Mouse (Mus musculus) forebrain, embryonic 10.5 days (tissue): ENCODE measurements around the gene Ovgp1. TPM values are rescaled to one million over a fixed set of nuclear protein-coding genes. Genes with fewer than 3 reads are reported as not detected.
"Not testable (repeated sequence)": the region's sequence is repeated elsewhere in the genome, so short reads cannot be mapped to it uniquely, and the experiment has no call there.

Source experiments
- DNase-seq: peaks from one replicate; pipeline ENCODE4 v3.0.0-alpha.2; 2017; ENCODE audit warnings: low spot score; ENCODE audit errors: extremely low spot score
- H3K27ac ChIP-seq: fragments of 300-500 bp; sonication (generic); 2 replicates; pipeline ENCODE4 v1.5.1; 2016; ENCODE audit warnings: mild to moderate bottlenecking
- H3K27me3 ChIP-seq: fragments of 300-500 bp; sonication (generic); 2 replicates; pipeline ENCODE4 v1.6.1; 2016; ENCODE audit warnings: mild to moderate bottlenecking; ENCODE audit not compliant: poor library complexity, severe bottlenecking
- H3K36me3 ChIP-seq: fragments of 300-500 bp; sonication (generic); replicated peaks from 2 replicates; pipeline ENCODE4 v1.6.1; 2016; ENCODE audit warnings: mild to moderate bottlenecking, moderate library complexity
- H3K4me1 ChIP-seq: fragments of 300-500 bp; sonication (generic); 2 replicates; pipeline ENCODE4 v1.6.1; 2016
- H3K4me3 ChIP-seq: fragments of 300-500 bp; sonication (generic); 2 replicates; pipeline ENCODE4 v1.5.1; 2016; ENCODE audit warnings: mild to moderate bottlenecking, moderate library complexity
- H3K9me3 ChIP-seq: fragments of 300-500 bp; sonication (generic); 2 replicates; pipeline ENCODE4 v1.6.1; 2016; ENCODE audit warnings: mild to moderate bottlenecking, moderate library complexity
- WGBS: fragments of 180-500 bp; shearing (Covaris S2); methylation state at CpG from one replicate; pipeline ENCODE4 v1.1.7; 2016; 5-methylcytosine and 5-hydroxymethylcytosine counted together
- polyA plus RNA-seq: library from polyadenylated mRNA; unstranded; fragments of >200 nt; fragmentation: Nextera tagmentation; extraction: Ambion mirVana; gene quantifications from 2 replicates; pipeline ENCODE4 v1.2.1, GENCODE M21; 2016

Gene Ovgp1
- polyA plus RNA-seq, 1 experiment from 2014 or later: 2.4 TPM

DNA sequence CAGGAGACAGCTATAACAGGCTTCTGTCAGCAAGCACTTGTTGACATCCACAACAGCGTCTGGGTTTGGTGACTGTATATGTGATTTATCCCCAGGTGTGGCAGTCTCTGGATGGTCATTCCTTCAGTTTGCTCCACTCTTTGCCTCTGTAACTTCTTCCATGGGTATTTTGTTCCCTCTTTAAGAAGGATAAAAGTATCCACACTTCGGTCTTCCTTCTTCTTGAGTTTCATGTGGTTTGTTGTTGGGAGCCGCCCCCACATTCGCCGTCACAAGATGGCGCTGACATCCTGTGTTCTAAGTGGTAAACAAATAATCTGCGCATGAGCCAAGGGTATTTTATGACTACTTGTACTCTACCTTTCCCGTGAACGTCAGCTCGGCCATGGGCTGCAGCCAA lies 29.8 kb downstream of the Ovgp1 start:
- 70% methylated on average over 10 of the region's 10 CpGs for WGBS
- not testable (repeated sequence) for H3K4me3 ChIP-seq, H3K36me3 ChIP-seq, H3K27me3 ChIP-seq, H3K9me3 ChIP-seq, DNase-seq, H3K27ac ChIP-seq
- peaks cover 17% of the 10 kb centered on the region for H3K4me1 ChIP-seq

DNA sequence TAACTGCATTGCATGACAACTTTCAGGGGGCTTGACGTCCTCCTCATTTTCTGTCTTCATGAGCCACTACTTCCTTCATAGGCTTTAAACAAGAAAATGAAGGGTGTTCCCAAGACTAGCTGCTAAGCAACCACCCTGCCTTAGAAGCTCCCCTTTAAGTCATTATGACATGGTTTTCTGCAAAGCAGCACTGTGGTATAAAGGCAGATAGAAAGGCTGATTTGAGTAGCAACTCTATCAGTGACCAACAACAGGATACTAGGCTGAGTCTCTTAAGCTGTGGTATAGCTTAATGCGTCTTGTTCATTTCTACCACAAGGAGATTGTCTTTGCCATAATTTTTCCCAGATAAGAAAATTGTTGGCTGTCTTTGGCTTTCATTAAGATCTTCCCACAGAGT lies 41.0 kb downstream of the Ovgp1 start, which contains the start of gene Pifo:
Pifo (minus strand) TSS at position 101 of the 400 bp plus-strand sequence.
- Histone ChIP-seq H3K36me3 (no peaks in the 10 kb centered on the region), H3K4me1 (no peaks in the 10 kb centered on the region), H3K9me3 (no peaks in the 10 kb centered on the region), H3K27me3 (no peaks in the 10 kb centered on the region), H3K27ac (no peak within 1 kb of the TSS), H3K4me3 (no peak within 1 kb of the TSS)
- WGBS: 89% methylated on average over 2 of the region's 2 CpGs
- DNase-seq: no peak

DNA sequence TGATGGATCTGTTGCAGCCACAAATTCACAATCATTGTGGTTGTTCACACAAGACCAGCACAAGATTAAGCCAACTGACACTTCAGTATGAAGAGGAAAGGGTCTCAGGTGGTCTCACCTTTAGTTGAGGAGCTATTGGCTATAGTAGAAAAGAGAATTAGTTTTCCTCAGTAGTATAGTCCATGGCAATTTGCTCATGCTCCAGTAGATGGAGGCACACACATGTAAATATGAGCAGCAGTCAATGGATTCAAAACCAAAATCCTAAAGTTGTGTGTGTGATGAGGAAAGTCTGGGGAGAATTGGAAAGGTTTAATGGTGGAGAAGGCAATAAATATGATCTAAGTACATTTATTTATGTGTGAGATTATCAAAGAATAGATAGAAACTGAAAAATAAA lies 48.3 kb downstream of the Ovgp1 start:
- Histone ChIP-seq H3K4me1 (no peaks in the 10 kb centered on the region), H3K4me3 (no peak overlapping the region), H3K27ac (no peak overlapping the region), H3K36me3 (no peaks in the 10 kb centered on the region), H3K9me3 (no peaks in the 10 kb centered on the region), H3K27me3 (no peaks in the 10 kb centered on the region)
- no peak for DNase-seq

DNA sequence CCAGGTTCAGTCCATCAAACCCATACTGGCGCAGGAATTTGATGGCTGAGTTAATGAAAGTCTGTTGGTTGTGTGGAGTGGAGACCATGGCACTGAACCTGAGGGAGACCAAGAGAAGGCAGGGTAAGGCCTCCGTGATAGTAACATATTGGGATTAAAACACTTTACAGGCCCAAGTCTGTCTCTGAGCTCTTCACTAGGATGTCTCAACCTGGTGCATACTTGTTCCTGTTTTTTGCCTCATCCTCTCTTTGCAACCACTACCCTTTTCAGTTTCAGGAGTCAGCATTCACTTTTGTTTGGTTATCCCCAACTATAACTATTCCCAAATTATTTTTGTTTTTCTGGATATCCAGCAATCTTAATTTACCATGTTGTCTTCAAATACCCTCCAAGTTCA lies 50.6 kb downstream of the Ovgp1 start:
- DNase-seq: no peak
- 85% methylated on average over 2 of the region's 2 CpGs for WGBS
- Histone ChIP-seq H3K27ac (no peak overlapping the region), H3K36me3 (no peaks in the 10 kb centered on the region), H3K4me3 (no peak overlapping the region), H3K27me3 (no peaks in the 10 kb centered on the region), H3K9me3 (no peaks in the 10 kb centered on the region), H3K4me1 (no peaks in the 10 kb centered on the region)

DNA sequence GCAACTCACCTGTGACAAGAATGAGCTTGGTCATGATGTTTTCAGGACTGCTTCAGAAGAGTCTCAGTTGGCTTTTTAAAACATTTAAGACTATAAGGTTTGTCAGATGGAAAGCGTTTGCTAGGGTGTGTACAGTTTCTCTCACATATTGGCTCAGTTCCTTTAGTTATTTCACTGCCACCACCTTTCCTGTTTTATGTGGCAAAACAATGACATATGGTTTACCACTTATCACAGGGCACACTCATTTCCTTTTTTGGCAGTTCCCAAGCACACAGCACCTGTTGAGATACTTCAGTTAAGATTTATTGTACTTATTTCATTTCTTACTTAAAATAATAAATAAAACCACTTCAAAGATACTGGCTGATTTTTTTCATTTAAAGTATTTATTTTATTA lies 59.3 kb downstream of the Ovgp1 start, which contains the start of gene Chil5:
Chil5 (minus strand) TSS at position 34 of the 400 bp plus-strand sequence.
- no peak within 1 kb of the TSS for H3K4me3 ChIP-seq
- no peak for DNase-seq

More for the DNA sequence above, 59.3 kb downstream of the Ovgp1 start, which contains the start of gene Chil5:
- Histone ChIP-seq H3K27me3 (no peaks in the 10 kb centered on the region), H3K27ac (no peak within 1 kb of the TSS), H3K36me3 (no peaks in the 10 kb centered on the region), H3K4me1 (no peaks in the 10 kb centered on the region), H3K9me3 (no peaks in the 10 kb centered on the region)
- WGBS: 87% methylated on average over 1 of the region's 1 CpGs

Other genes starting within 250 kb of the Ovgp1 start
- gene Rap1a, start 172.4 kb upstream of the Ovgp1 start, polyA plus RNA-seq: 75.5 and 78.0 TPM in 2 replicates
- 0.16 and 0.41 TPM in 2 replicates for gene Adora3, start 102.9 kb upstream of the Ovgp1 start, polyA plus RNA-seq
- not detected in 2 replicates for gene Tmigd3, start 102.8 kb upstream of the Ovgp1 start, polyA plus RNA-seq
- gene I830077J02Rik, start 41.0 kb upstream of the Ovgp1 start, polyA plus RNA-seq: 0.30 and 0.86 TPM in 2 replicates
- gene Wdr77, start 14.3 kb upstream of the Ovgp1 start, polyA plus RNA-seq: 202 and 207 TPM in 2 replicates
- gene Atp5f1, start 13.6 kb upstream of the Ovgp1 start, polyA plus RNA-seq: 475 and 481 TPM in 2 replicates
- 1.8 and 1.9 TPM in 2 replicates for gene Pifo, start 40.9 kb downstream of the Ovgp1 start, polyA plus RNA-seq
- gene Chil5, start 59.1 kb downstream of the Ovgp1 start, polyA plus RNA-seq: not detected in 2 replicates
- 0.77 and 0.90 TPM in 2 replicates for gene Chia1, start 139.5 kb downstream of the Ovgp1 start, polyA plus RNA-seq
- gene Chil3, start 193.9 kb downstream of the Ovgp1 start, polyA plus RNA-seq: not detected in 2 replicates
- gene Chil4, start 245.8 kb downstream of the Ovgp1 start, polyA plus RNA-seq: not detected in 2 replicates